Mouse (Mus musculus): ENCODE data around the gene Cst11. TPM values are rescaled to one million over a fixed set of nuclear protein-coding genes. Genes with fewer than 3 reads are reported as not detected.

Cst11 gene
- polyA plus RNA-seq, 1 experiment = not detected

GRCm38 (mm10) chr2:148751893-148752813 is 19.1 kb downstream of the Cst11 start:
- TF ChIP-seq POLR2A (IDR thresholded peaks at IDR 0.05; ENCODE audit: borderline replicate concordance, extremely low read depth, low read depth, low read length) (no peak), CTCF (IDR thresholded peaks at IDR 0.05; ENCODE audit: insufficient read depth, low read length) (peak; percentile 2; the same call in 1 of the 2 replicates)
- Histone ChIP-seq H3K4me3 (replicated peaks; ENCODE audit: extremely low read depth, low read depth, low read length) (peak overlapping the region; percentile 34), H3K4me1 (ENCODE audit: control insufficient read depth, insufficient read depth, low read length) (no peaks in the 10 kb centered on the region)
- 14% methylated on average over 15 of the region's 15 CpGs for WGBS
- DNase-seq = peak; percentile 59

GRCm38 (mm10) chr2:148750058-148750457 is 21.2 kb downstream of the Cst11 start, which contains the start of gene Cstl1:
Gene Cstl1 (plus strand): TSS chr2:148750358.
- 76% methylated on average over 1 of the region's 1 CpGs for WGBS
- DNase-seq = no peak
- H3K4me1 ChIP-seq (ENCODE audit: control insufficient read depth, insufficient read depth, low read length) = no peaks in the 10 kb centered on the region
- H3K4me3 ChIP-seq (replicated peaks; ENCODE audit: extremely low read depth, low read depth, low read length) = no peak within 1 kb of the TSS
- TF ChIP-seq CTCF (IDR thresholded peaks at IDR 0.05; ENCODE audit: insufficient read depth, low read length) = no peak
- TF ChIP-seq POLR2A (IDR thresholded peaks at IDR 0.05; ENCODE audit: borderline replicate concordance, extremely low read depth, low read depth, low read length) = no peak

GRCm38 (mm10) chr2:148743846-148744407 is 27.4 kb downstream of the Cst11 start:
- no peak for TF ChIP-seq POLR2A (IDR thresholded peaks at IDR 0.05; ENCODE audit: borderline replicate concordance, extremely low read depth, low read depth, low read length)
- TF ChIP-seq CTCF (IDR thresholded peaks at IDR 0.05; ENCODE audit: insufficient read depth, low read length) = no peak
- 60% methylated on average over 3 of the region's 3 CpGs for WGBS
- no peak overlapping the region for H3K4me3 ChIP-seq (replicated peaks; ENCODE audit: extremely low read depth, low read depth, low read length)
- no peak for DNase-seq
- no peaks in the 10 kb centered on the region for H3K4me1 ChIP-seq (ENCODE audit: control insufficient read depth, insufficient read depth, low read length)

- WGBS = 80% methylated on average over 3 of the region's 3 CpGs
- no peak for DNase-seq
- Histone ChIP-seq H3K4me3 (replicated peaks; ENCODE audit: extremely low read depth, low read depth, low read length) (no peak overlapping the region), H3K4me1 (ENCODE audit: control insufficient read depth, insufficient read depth, low read length) (no peaks in the 10 kb centered on the region)
- TF ChIP-seq POLR2A (IDR thresholded peaks at IDR 0.05; ENCODE audit: borderline replicate concordance, extremely low read depth, low read depth, low read length) (no peak), CTCF (IDR thresholded peaks at IDR 0.05; ENCODE audit: insufficient read depth, low read length) (no peak)
These were observed 28.3 kb downstream of the Cst11 start for GRCm38 (mm10) chr2:148743001-148743400.

GRCm38 (mm10) chr2:148732327-148733000 is 38.8 kb downstream of the Cst11 start, which contains the start of gene Napb:
Gene Napb (minus strand): TSS chr2:148732467.
- Histone ChIP-seq H3K4me1 (ENCODE audit: control insufficient read depth, insufficient read depth, low read length) (0 out of 2 replicates have a peak, but pooled peaks cover 3% of the 10 kb centered on the region), H3K4me3 (replicated peaks; ENCODE audit: extremely low read depth, low read depth, low read length) (peak within 1 kb of the TSS; percentile 91)
- WGBS = 3% methylated on average over 18 of the region's 18 CpGs
- peak; percentile 92 for DNase-seq
- no peak for TF ChIP-seq CTCF (IDR thresholded peaks at IDR 0.05; ENCODE audit: insufficient read depth, low read length)
- TF ChIP-seq POLR2A (IDR thresholded peaks at IDR 0.05; ENCODE audit: borderline replicate concordance, extremely low read depth, low read depth, low read length) = peak; percentile 95; the same call in 1 of the 2 replicates

- TF ChIP-seq POLR2A (IDR thresholded peaks at IDR 0.05; ENCODE audit: borderline replicate concordance, extremely low read depth, low read depth, low read length) = no peak
- no peak for TF ChIP-seq CTCF (IDR thresholded peaks at IDR 0.05; ENCODE audit: insufficient read depth, low read length)
- Histone ChIP-seq H3K4me3 (replicated peaks; ENCODE audit: extremely low read depth, low read depth, low read length) (peak overlapping the region; percentile 91), H3K4me1 (ENCODE audit: control insufficient read depth, insufficient read depth, low read length) (0 out of 2 replicates have a peak, but pooled peaks cover 3% of the 10 kb centered on the region)
- DNase-seq = peak; percentile 16
- WGBS = under 1% methylated on average over 35 of the region's 35 CpGs
These were observed 39.5 kb downstream of the Cst11 start for GRCm38 (mm10) chr2:148731614-148732326.

- Histone ChIP-seq H3K4me1 (ENCODE audit: control insufficient read depth, insufficient read depth, low read length) (no peaks in the 10 kb centered on the region; the same call in 1 of the 2 replicates), H3K4me3 (replicated peaks; ENCODE audit: extremely low read depth, low read depth, low read length) (no peak overlapping the region)
- TF ChIP-seq CTCF (IDR thresholded peaks at IDR 0.05; ENCODE audit: insufficient read depth, low read length) (no peak), POLR2A (IDR thresholded peaks at IDR 0.05; ENCODE audit: borderline replicate concordance, extremely low read depth, low read depth, low read length) (no peak)
- no peak for DNase-seq
- 47% methylated on average over 2 of the region's 2 CpGs for WGBS
These were observed 51.9 kb downstream of the Cst11 start for GRCm38 (mm10) chr2:148719271-148719995.

Other genes starting within 250 kb of the Cst11 start
- gene Nxt1, start 98.9 kb downstream of the Cst11 start, polyA plus RNA-seq (2012; rRNA removed) = 15.6 and 19.6 TPM in 2 replicates
- gene Gzf1, start 90.5 kb downstream of the Cst11 start, polyA plus RNA-seq (2012; rRNA removed) = 10.3 and 10.7 TPM in 2 replicates
- gene Napb, start 39.0 kb downstream of the Cst11 start, polyA plus RNA-seq (2012; rRNA removed) = 0.69 and 1.1 TPM in 2 replicates
- gene Cstl1, start 21.1 kb downstream of the Cst11 start, polyA plus RNA-seq (2012; rRNA removed) = not detected in 2 replicates
- not detected in 2 replicates for gene 8030411F24Rik, start 10.5 kb upstream of the Cst11 start, polyA plus RNA-seq (2012; rRNA removed)
- gene Cst12, start 17.9 kb upstream of the Cst11 start, polyA plus RNA-seq (2012; rRNA removed) = not detected in 2 replicates
- gene Cst8, start 27.3 kb upstream of the Cst11 start, polyA plus RNA-seq (2012; rRNA removed) = 3.3 and 4.6 TPM in 2 replicates
- gene Cst13, start 48.6 kb upstream of the Cst11 start, polyA plus RNA-seq (2012; rRNA removed) = not detected in 2 replicates
- 0.20 TPM in 1 of 2 replicates, not detected in the other for gene Cst9, start 63.6 kb upstream of the Cst11 start, polyA plus RNA-seq (2012; rRNA removed)
- 12.7 and 19.1 TPM in 2 replicates for gene 9230104L09Rik, start 93.5 kb upstream of the Cst11 start, polyA plus RNA-seq (2012; rRNA removed)
- 1,892 and 2,105 TPM in 2 replicates for gene Cst3, start 104.2 kb upstream of the Cst11 start, polyA plus RNA-seq (2012; rRNA removed)
- not detected in 2 replicates for gene Gm1330, start 231.8 kb upstream of the Cst11 start, polyA plus RNA-seq (2012; rRNA removed)
- gene Gm10750, start 245.7 kb upstream of the Cst11 start, polyA plus RNA-seq (2012; rRNA removed) = not detected in 2 replicates